Mouse (Mus musculus): ENCODE measurements at regions not wholly inside any gene's neighbourhood (a gene's known extent, or its start where the extent isn't known, plus 50 kb on each side); places are given as distances from the start of the nearest gene placed in this dataset.

DNA sequence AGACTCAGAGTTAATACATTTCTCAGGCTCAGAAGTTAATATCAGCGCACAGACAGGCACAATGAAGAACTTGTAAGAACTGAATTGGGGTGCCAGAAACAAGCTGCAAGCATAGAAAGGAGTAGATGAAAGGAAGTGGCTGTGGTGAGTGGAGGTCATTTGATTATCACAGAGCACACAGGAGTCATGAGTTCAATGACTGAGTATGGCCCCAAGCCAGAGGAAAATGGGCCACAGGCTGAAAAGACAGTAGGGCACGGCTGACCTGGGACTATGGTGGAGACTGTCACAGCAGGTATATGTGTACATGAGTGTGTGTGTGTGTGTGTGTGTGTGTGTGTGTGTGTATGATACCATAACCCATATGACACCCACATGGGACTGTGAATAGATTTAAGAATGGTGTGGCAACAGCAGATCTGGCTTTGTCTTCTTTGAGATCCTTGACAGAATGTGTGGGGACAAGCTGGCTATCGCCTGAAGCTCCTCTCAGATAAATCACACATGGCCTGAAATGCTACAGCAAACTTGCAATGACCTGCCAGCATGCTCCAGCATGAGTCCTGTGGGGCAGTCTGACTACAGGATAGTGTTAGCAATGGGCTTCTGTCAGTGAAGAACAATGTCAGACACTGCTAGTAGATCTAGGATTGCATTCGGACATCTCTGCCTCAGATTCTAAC is 101.5 kb upstream of the Atp1b1 start:
- TF ChIP-seq MYB (IDR thresholded peaks at IDR 0.05; ENCODE audit: low read depth, low read length) (no peak), MAZ (IDR thresholded peaks at IDR 0.05; ENCODE audit: low read depth, low read length) (no peak), UBTF (IDR thresholded peaks at IDR 0.05; ENCODE audit: borderline replicate concordance, insufficient read depth, low read depth, low read length) (no peak), RAD21 (IDR thresholded peaks at IDR 0.05; ENCODE audit: low read depth, low read length) (no peak), MAX (IDR thresholded peaks at IDR 0.05; ENCODE audit: low read length) (no peak), EP300 (IDR thresholded peaks at IDR 0.05; ENCODE audit: low read depth in 1 of 2, low read length in 2 of 2) (no peak), USF1 (IDR thresholded peaks at IDR 0.05; ENCODE audit: low read depth, low read length) (no peak), JUND (IDR thresholded peaks at IDR 0.05; ENCODE audit: low read depth, low read length) (no peak), MAFK (IDR thresholded peaks at IDR 0.05; ENCODE audit: borderline replicate concordance, low read depth, low read length) (no peak), CTCF (IDR thresholded peaks at IDR 0.05 in 2 of 3, conservative IDR thresholded peaks at IDR 0.05 in 1 of 3; ENCODE audit: control insufficient read depth in 1 of 3, insufficient read depth in 1 of 3, low read depth in 2 of 3, low read length in 3 of 3, poor library complexity in 1 of 3, severe bottlenecking in 1 of 3) (no peak)

Data from MEL (cell line).